Mouse (Mus musculus) thymus, postnatal 14 days (tissue): ENCODE results near the gene 1700025C18Rik.

Experiments
- DNase-seq: peaks from one replicate; pipeline ENCODE4 v3.0.0; 2021

The 1700025C18Rik gene

DNA sequence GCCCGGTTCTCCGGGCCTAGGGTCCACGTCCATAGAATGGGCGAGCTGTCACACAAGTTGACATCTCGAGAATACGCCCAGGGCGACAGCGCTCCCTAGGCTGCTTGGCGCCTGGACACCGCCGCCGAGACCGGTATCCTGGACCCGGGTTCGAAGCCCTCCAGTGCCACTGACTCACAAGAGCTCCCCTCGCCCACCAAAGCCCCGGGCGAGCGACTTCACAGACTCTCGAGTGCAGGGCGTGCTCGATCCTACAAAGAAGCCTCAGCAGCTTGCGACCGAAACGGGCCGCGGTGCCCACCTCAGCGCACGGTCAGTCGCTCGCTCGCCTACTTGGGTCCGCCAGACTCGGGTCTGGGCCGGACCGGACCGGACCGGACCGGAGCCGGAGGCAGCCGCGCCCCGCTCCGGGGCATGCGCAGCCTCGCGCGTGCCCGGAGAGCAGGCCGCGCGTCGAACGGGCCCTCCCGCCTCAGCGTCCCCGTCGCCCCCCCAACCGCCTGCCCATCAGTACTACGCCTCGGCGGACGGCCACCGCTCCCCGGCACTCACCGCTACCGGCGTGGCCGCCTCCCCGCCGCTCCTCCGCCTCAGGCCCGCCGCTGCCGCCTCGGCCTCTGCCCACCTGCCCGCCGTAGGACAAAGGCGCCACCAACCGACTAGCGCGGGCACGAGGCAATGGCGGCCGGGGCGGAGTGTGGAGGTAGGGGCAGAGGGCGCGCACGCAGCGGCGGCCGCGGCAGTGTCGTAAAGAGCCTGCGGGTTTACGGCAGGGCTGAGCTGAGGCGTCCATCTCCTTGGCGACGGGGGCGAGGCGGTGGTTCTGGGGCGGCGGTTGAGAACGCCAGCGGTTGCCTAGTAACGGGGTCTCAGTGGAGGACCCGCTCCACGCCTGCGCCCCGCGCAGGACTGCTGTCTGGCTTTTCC lies 56.2 kb downstream of the 1700025C18Rik start, which contains the start of gene Ncoa5:
TSS of gene Ncoa5 (minus strand) at position 737 of the 927 bp plus-strand sequence.
- peak; percentile 99 for DNase-seq

DNA sequence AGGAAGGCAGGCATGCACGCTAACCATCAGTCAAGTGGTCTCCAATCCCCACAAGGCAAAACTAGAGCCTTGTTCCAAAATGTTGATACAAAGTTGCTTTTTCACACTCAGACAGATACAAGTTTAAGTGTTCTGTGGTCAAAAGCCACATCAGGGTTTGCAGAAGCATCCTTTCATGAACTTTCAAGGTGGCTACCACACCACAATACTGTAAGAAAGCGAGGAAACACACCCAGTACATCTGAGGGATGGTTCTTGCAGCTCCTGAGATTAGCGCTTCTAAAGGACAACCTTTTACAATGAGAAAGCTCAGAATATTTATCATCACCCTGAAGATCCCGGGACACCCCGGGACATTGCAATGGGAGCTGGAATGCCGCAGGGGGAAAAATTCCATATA lies 57.2 kb downstream of the 1700025C18Rik start:
- DNase-seq = no peak

- DNase-seq = no peak
These were observed 58.0 kb downstream of the 1700025C18Rik start for GRCm38 (mm10) chr2:165032533-165032932.
